Mouse (Mus musculus) lung, embryonic 14.5 days (tissue): Measurements from ENCODE around the gene Ankrd55. TPM values are rescaled to one million over a fixed set of nuclear protein-coding genes. Genes with fewer than 3 reads are reported as not detected.

Experiments
- ATAC-seq: fragments of 200-750 bp; cut with Nextera tagmentation; 2 replicates; pipeline ENCODE4 v1.8.0; 2017; ENCODE audit warnings: mild to moderate bottlenecking, moderate TSS enrichment, moderate library complexity; ENCODE audit not compliant: insufficient read depth
- DNase-seq: peaks from one replicate; pipeline ENCODE4 v3.0.0-alpha.2; 2015
- H3K27ac ChIP-seq: fragments of 300-500 bp; sonication (generic); 2 replicates; pipeline ENCODE4 v1.5.1; 2014; ENCODE audit warnings: low read depth, mild to moderate bottlenecking, moderate library complexity
- H3K27me3 ChIP-seq: fragments of 300-500 bp; sonication (generic); 2 replicates; pipeline ENCODE4 v1.6.1; 2014; ENCODE audit warnings: low read length, control low read depth; ENCODE audit not compliant: insufficient read depth
- H3K36me3 ChIP-seq: fragments of 300-500 bp; sonication (generic); 2 replicates; pipeline ENCODE4 v1.6.1; 2014; ENCODE audit warnings: control low read depth; ENCODE audit not compliant: insufficient read depth
- H3K4me1 ChIP-seq: fragments of 300-500 bp; sonication (generic); 2 replicates; pipeline ENCODE4 v1.6.1; 2014; ENCODE audit warnings: antibody characterized with exemption, control low read depth; ENCODE audit not compliant: insufficient read depth
- H3K4me2 ChIP-seq: fragments of 300-500 bp; sonication (generic); 2 replicates; pipeline ENCODE4 v1.6.1; 2014; ENCODE audit warnings: mild to moderate bottlenecking
- H3K4me3 ChIP-seq: fragments of 300-500 bp; sonication (generic); 2 replicates; pipeline ENCODE4 v1.5.1; 2014; ENCODE audit warnings: low read depth, low read length
- H3K9ac ChIP-seq: fragments of 300-500 bp; sonication (generic); 2 replicates; pipeline ENCODE4 v1.6.1; 2014
- H3K9me3 ChIP-seq: fragments of 300-500 bp; sonication (generic); 2 replicates; pipeline ENCODE4 v1.6.1; 2016; ENCODE audit warnings: low read depth, low read length, control low read depth
- CTCF ChIP-seq: IDR thresholded peaks from 2 replicates; pipeline ENCODE4 v1.5.1; 2016; ENCODE audit warnings: antibody characterized with exemption, low read depth
- WGBS: fragments of 180-500 bp; shearing (Covaris S2); extraction: QIAGEN DNeasy Blood & Tissue Kit; methylation state at CpG from one replicate; pipeline ENCODE4 v1.1.7; 2014; 5-methylcytosine and 5-hydroxymethylcytosine counted together
- polyA plus RNA-seq: library from polyadenylated mRNA; unstranded; fragments of >200 nt; fragmentation: Nextera tagmentation; extraction: Ambion mirVana; gene quantifications from 2 replicates; pipeline ENCODE4 v1.2.1, GENCODE M21; 2014

Ankrd55 gene
- polyA plus RNA-seq, 1 experiment from 2014 or later = 0.18 TPM

- ATAC-seq = no peak
- no peak overlapping the region for H3K9ac ChIP-seq
- no peak overlapping the region for H3K4me3 ChIP-seq
- WGBS = 9% methylated on average over 4 of the region's 4 CpGs
- H3K4me2 ChIP-seq = no peak overlapping the region
- peak overlapping the region; percentile 26; the same call in 1 of the 2 replicates for H3K27ac ChIP-seq
- DNase-seq = peak; percentile 68
- no peak for TF ChIP-seq CTCF
- H3K27me3 ChIP-seq = no peaks in the 10 kb centered on the region
- H3K4me1 ChIP-seq = peaks cover 4% of the 10 kb centered on the region
- H3K9me3 ChIP-seq = no peaks in the 10 kb centered on the region
- H3K36me3 ChIP-seq = no peaks in the 10 kb centered on the region
These were observed 39.3 kb downstream of the Ankrd55 start for GRCm38 (mm10) chr13:112327511-112327910.

DNA sequence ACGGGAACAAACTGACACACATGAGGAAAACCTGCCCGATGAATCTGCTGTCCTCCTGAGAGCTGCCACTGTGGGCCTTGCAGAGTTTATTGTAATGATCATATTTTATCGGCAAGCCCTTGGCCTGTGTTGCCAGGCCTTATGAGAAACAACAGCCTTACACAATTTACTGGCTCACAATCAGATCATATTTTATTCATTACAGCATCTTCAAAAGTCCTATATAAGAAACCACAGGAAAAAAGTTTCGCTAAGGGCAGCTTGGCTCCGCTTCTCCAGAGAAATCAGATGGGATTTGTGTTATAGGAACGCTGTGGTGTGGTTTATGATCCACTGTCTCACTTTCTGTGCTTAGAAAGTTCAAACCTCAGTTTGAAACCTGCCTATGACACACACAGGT, 42.0 kb downstream of the Ankrd55 start:
- peaks cover 5% of the 10 kb centered on the region for H3K4me1 ChIP-seq
- H3K36me3 ChIP-seq = no peaks in the 10 kb centered on the region
- no peak for DNase-seq
- H3K4me3 ChIP-seq = no peak overlapping the region
- no peaks in the 10 kb centered on the region for H3K9me3 ChIP-seq
- H3K27ac ChIP-seq = no peak overlapping the region
- H3K9ac ChIP-seq = no peak overlapping the region
- H3K27me3 ChIP-seq = no peaks in the 10 kb centered on the region
- H3K4me2 ChIP-seq = no peak overlapping the region
- no peak for TF ChIP-seq CTCF
- no peak for ATAC-seq
- 82% methylated on average over 6 of the region's 6 CpGs for WGBS

DNA sequence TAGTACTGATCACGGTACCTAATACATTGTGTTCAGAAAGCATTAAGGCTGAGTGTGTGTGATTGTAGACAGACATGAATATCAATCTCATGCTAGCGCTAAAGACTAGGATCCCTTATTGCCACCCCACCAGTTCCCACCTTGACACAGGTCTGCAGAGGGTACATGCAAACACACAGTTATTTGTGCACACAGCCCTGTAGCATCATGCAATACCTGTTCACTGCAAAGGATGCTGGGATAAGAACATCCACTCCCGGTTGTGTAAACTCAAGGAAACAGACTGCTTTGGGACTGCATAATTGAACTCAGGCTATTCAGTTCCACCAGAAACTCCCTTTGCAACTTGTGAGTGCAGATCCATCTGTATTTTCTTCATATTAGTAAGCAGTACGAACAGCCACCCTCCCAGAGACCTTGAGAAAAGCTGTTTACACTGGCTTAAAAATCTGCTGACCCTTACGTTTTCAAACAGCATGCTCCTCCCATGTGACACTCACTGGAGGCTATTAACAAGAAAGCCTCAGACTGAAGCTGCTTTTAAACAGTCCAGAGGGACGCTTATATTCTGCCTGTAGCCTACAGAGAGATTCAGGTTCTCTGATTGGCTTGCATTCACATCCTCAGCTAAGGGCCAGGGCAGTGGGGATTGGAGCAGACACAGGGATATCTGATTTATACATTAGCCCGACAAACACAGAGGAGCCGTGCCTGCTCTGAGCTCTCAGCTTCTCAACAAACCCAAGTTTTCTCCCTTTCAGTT, 42.8 kb downstream of the Ankrd55 start:
- peak overlapping the region; percentile 58; the same call in 1 of the 2 replicates for H3K27ac ChIP-seq
- H3K9me3 ChIP-seq = no peaks in the 10 kb centered on the region
- H3K4me2 ChIP-seq = peak overlapping the region; percentile 12; the same call in 1 of the 2 replicates
- no peaks in the 10 kb centered on the region for H3K27me3 ChIP-seq
- no peaks in the 10 kb centered on the region for H3K36me3 ChIP-seq
- 26% methylated on average over 8 of the region's 8 CpGs for WGBS
- peak; percentile 57 for DNase-seq
- ATAC-seq = peak; percentile 86
- no peak for TF ChIP-seq CTCF
- H3K4me3 ChIP-seq = no peak overlapping the region
- H3K9ac ChIP-seq = no peak overlapping the region
- peaks cover 7% of the 10 kb centered on the region for H3K4me1 ChIP-seq

DNA sequence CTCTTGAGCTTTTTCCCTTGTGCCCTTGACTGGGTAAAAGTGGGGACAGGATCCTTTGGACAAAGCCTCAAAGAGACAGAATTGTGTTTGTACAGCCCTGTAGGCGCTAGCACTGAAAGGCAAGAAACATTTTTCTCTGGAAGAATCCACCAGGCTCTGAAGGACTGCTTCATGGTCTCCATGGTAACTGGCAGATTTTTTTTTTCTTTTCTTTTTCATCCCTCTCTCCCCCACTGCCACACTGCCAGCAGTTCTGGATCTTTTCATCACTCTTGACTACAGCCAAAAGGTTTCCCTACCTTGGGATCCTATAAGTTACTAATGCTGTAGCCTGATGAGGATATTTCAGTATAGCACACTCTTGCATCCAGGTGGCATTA, 43.4 kb downstream of the Ankrd55 start:
- ATAC-seq (peak; percentile 42; the same call in 1 of the 2 replicates), DNase-seq (peak; percentile 44)
- TF ChIP-seq CTCF = no peak
- Histone ChIP-seq H3K9ac (no peak overlapping the region), H3K9me3 (no peaks in the 10 kb centered on the region), H3K27ac (peak overlapping the region; percentile 58; the same call in 1 of the 2 replicates), H3K27me3 (no peaks in the 10 kb centered on the region), H3K36me3 (no peaks in the 10 kb centered on the region), H3K4me2 (peak overlapping the region; percentile 12; the same call in 1 of the 2 replicates), H3K4me1 (peaks cover 7% of the 10 kb centered on the region), H3K4me3 (no peak overlapping the region)
- 25% methylated on average over 1 of the region's 1 CpGs for WGBS

GRCm38 (mm10) chr13:112335531-112335930, 47.3 kb downstream of the Ankrd55 start:
- no peaks in the 10 kb centered on the region for H3K9me3 ChIP-seq

DNA sequence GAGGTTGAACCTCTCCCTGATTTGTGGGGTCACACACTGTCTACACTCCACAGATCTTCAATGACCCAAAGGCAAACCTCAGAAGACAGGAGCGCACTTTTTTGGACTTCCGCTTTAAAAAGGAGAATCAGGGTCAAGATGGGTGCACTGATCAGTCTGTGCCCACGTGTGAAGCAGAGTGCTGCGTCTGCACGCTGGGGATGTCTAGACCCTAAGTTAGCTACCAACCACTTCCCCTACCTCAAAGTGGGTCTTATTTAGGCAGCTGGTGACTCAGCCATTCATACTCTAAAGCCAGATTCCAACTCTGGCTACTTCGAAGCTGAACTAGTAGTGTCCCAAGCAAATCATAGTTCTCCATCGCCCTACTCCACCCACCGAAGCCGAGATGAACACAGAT, 48.9 kb downstream of the Ankrd55 start:
- Histone ChIP-seq H3K4me3 (no peak overlapping the region), H3K36me3 (no peaks in the 10 kb centered on the region), H3K9me3 (no peaks in the 10 kb centered on the region), H3K9ac (no peak overlapping the region), H3K27me3 (no peaks in the 10 kb centered on the region), H3K4me2 (no peak overlapping the region), H3K4me1 (0 out of 2 replicates have a peak, but pooled peaks cover 3% of the 10 kb centered on the region), H3K27ac (no peak overlapping the region)
- ATAC-seq (no peak), DNase-seq (no peak)
- WGBS = 91% methylated on average over 9 of the region's 9 CpGs
- no peak for TF ChIP-seq CTCF

More at GRCm38 (mm10) chr13:112335531-112335930, 47.3 kb downstream of the Ankrd55 start:
- Histone ChIP-seq H3K27ac (peak overlapping the region; percentile 12; the same call in 1 of the 2 replicates), H3K4me1 (peaks cover 7% of the 10 kb centered on the region), H3K4me3 (no peak overlapping the region), H3K4me2 (no peak overlapping the region), H3K27me3 (no peaks in the 10 kb centered on the region), H3K36me3 (no peaks in the 10 kb centered on the region), H3K9ac (no peak overlapping the region)
- 49% methylated on average over 3 of the region's 3 CpGs for WGBS
- ATAC-seq (no peak), DNase-seq (peak; percentile 36)
- TF ChIP-seq CTCF = no peak

DNA sequence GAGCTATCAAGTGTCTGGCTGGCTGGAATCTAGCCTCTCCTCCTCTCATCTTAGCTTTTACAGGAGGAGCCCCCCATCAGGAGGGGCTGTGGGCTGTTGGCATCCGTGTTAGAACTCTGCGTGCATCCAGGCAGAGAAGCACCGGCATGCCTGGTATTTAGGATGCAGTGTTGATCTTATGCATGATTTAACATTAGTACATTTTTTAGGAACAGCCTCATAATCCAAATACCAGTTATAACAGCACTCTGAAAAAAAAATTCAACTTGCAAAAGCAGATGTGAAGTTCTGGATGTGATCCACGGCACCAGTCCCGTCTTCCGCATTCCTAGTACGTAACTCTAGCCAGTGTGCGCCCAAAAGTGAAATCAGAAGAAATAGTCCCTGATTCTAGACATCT, 52.0 kb downstream of the Ankrd55 start:
- DNase-seq (peak; percentile 36), ATAC-seq (no peak; the same call in 1 of the 2 replicates)
- TF ChIP-seq CTCF = no peak
- H3K9ac ChIP-seq = no peak overlapping the region
- H3K27ac ChIP-seq = no peak overlapping the region
- no peaks in the 10 kb centered on the region for H3K27me3 ChIP-seq
- 62% methylated on average over 8 of the region's 8 CpGs for WGBS
- H3K36me3 ChIP-seq = no peaks in the 10 kb centered on the region
- no peaks in the 10 kb centered on the region for H3K9me3 ChIP-seq
- no peak overlapping the region for H3K4me3 ChIP-seq
- H3K4me2 ChIP-seq = no peak overlapping the region
- 0 out of 2 replicates have a peak, but pooled peaks cover 3% of the 10 kb centered on the region for H3K4me1 ChIP-seq
